In the genomic region with DNA sequence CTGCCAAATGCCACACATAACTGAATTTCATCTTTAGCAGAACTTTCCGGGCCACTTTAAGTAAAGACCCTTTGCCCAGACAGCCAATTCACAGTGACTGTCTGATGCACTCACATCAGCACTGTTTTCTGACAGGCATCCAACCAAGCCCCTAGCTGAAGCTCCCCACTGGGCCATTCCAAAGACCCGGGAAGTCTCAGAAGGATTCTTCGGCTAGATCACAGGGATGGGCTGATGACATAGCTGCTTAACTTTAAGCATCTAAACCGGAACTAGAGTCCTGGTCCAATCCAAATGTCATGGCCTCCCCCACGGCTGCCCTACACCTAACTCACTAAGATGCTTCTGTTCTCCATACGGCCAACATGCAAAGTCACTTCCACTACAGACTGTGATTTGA, we compare ENCODE assay signal across 15 mouse cellular contexts. TPM values are rescaled to one million over a fixed set of nuclear protein-coding genes. Genes with fewer than 3 reads are reported as not detected.
DNase-seq lines count a peak whose midpoint lies in the region; ATAC-seq lines count a peak whose summit lies in the region.
"Had no signal": no experiment of that assay in that cellular context is flagged by ENCODE, and none has a peak within 500 bp of the region (broad histone marks: within the 10 kb centered on the region; RNA-seq: fewer than 3 reads in every experiment).

No protein-coding gene starts in this region.

- H3K36me3 ChIP-seq in kidney, embryonic 14.5 days (ENCODE audit: control insufficient read depth, insufficient read depth, low read length): no peaks in the 10 kb centered on the region
- no peaks in the 10 kb centered on the region for H3K36me3 ChIP-seq in neural tube, embryonic 15.5 days

- H3K4me2 ChIP-seq in kidney, embryonic 14.5 days (replicated peaks; ENCODE audit: low read depth, low read length): no peak overlapping the region
- no peak overlapping the region for H3K4me2 ChIP-seq in neural tube, embryonic 15.5 days
- H3K4me2 ChIP-seq: heart, embryonic 11.5 days had no signal

- ATAC-seq in kidney, embryonic 14.5 days (ENCODE audit: low FRiP score, low TSS enrichment): no peak
- no peak for ATAC-seq in neural tube, embryonic 15.5 days (ENCODE audit: low FRiP score)
- ATAC-seq in activated CD4-positive, CD25-positive, alpha-beta regulatory T cell, adult 4 months: no peak
- ATAC-seq: forebrain, postnatal 0 days had no signal

- no peaks in the 10 kb centered on the region for H3K9me3 ChIP-seq in kidney, embryonic 14.5 days (ENCODE audit: control insufficient read depth, low read length)
- no peaks in the 10 kb centered on the region for H3K9me3 ChIP-seq in neural tube, embryonic 15.5 days (replicated peaks)

- no peak overlapping the region for H3K9ac ChIP-seq in kidney, embryonic 14.5 days (ENCODE audit: low read depth, low read length)
- 0 out of 2 replicates have a peak overlapping the region, but pooled peaks have one; percentile 0 for H3K9ac ChIP-seq in neural tube, embryonic 15.5 days (replicated peaks)
- H3K9ac ChIP-seq: forebrain, postnatal 0 days; liver, embryonic 14.5 days had no signal

- H3K27me3 ChIP-seq in kidney, embryonic 14.5 days (ENCODE audit: control insufficient read depth, insufficient read depth, low read length): no peaks in the 10 kb centered on the region
- H3K27me3 ChIP-seq in neural tube, embryonic 15.5 days (replicated peaks): no peaks in the 10 kb centered on the region

- no peak overlapping the region for H3K27ac ChIP-seq in kidney, embryonic 14.5 days (ENCODE audit: low read depth, low read length)
- H3K27ac ChIP-seq in neural tube, embryonic 15.5 days (replicated peaks): no peak overlapping the region; the same call in 1 of the 2 replicates
- H3K27ac ChIP-seq: kidney, postnatal 0 days; liver, embryonic 14.5 days had no signal

- WGBS in kidney, embryonic 14.5 days: 79% methylated on average over 6 of the region's 6 CpGs
- 46% methylated on average over 6 of the region's 6 CpGs for WGBS in neural tube, embryonic 15.5 days

- DNase-seq in heart, adult 11 months: peak; percentile 86
- no peak for DNase-seq in heart, adult 9 months (ENCODE audit: low spot score in 2 of 2)
- DNase-seq in kidney, postnatal 4 days: peak; percentile 22 to 47
- DNase-seq in R1 (ENCODE audit: low read depth, low spot score): peak; percentile 51
- DNase-seq: adrenal gland, adult 2 months; cerebellum, adult 11 months; cerebellum, postnatal 14 days; embryo, embryonic 11 days; forebrain, postnatal 0 days had no signal

- H3K4me1 ChIP-seq in kidney, embryonic 14.5 days (ENCODE audit: control insufficient read depth, insufficient read depth, low read length): peaks cover 13% of the 10 kb centered on the region
- peaks cover 51% of the 10 kb centered on the region for H3K4me1 ChIP-seq in neural tube, embryonic 15.5 days

- no peak overlapping the region for H3K4me3 ChIP-seq in kidney, embryonic 14.5 days (ENCODE audit: low read length)
- no peak overlapping the region for H3K4me3 ChIP-seq in neural tube, embryonic 15.5 days (replicated peaks)

RNA-seq across cellular contexts. Expression of a gene that starts 25.0 kb away (rescaled TPM):
- polyA plus RNA-seq in kidney, embryonic 14.5 days (2014; fragmentation: Nextera tagmentation; extraction: Ambion mirVana): 46.4 and 53.0 TPM in 2 replicates
- 36.4 and 37.1 TPM in 2 replicates for polyA plus RNA-seq in neural tube, embryonic 15.5 days (2015; fragmentation: Nextera tagmentation; extraction: Ambion mirVana)
- polyA plus RNA-seq in activated CD4-positive, CD25-positive, alpha-beta regulatory T cell, adult 4 months (2017; shearing (Covaris generic)): 10 to 100 TPM; 10.0 to 11.9 TPM

Comparison
In these comparisons a context has a peak if more than half of its experiments do, and no peak if none do; other contexts are left out.
1. DNase-seq: peak in heart, adult 11 months (single experiment), kidney, postnatal 4 days (2 of 2) and R1 (single experiment); none in heart, adult 9 months (0 of 2).